Mouse (Mus musculus) ovary, postnatal 10 days (tissue): Measurements from ENCODE around the gene Sec63.
A peak's percentile ranks its signal among the peaks of the same experiment; 100 is the strongest.

Experiments
- DNase-seq: peaks from one replicate; pipeline ENCODE4 v3.0.0; 2022; ENCODE audit warnings: low spot score

Gene Sec63

GRCm38 (mm10) chr10:42830409-42830808 lies 69.1 kb downstream of the Sec63 start:
- DNase-seq: no peak

GRCm38 (mm10) chr10:42832677-42833076 lies 71.4 kb downstream of the Sec63 start:
- DNase-seq: no peak

GRCm38 (mm10) chr10:42833871-42834727 lies 72.8 kb downstream of the Sec63 start:
- DNase-seq: no peak

- no peak for DNase-seq
Observed at GRCm38 (mm10) chr10:42838106-42838505, 76.8 kb downstream of the Sec63 start.

- DNase-seq: no peak
Observed at GRCm38 (mm10) chr10:42838736-42839135, 77.4 kb downstream of the Sec63 start.

- no peak for DNase-seq
Observed at GRCm38 (mm10) chr10:42840036-42840435, 78.7 kb downstream of the Sec63 start.

GRCm38 (mm10) chr10:42841531-42842195 lies 80.4 kb downstream of the Sec63 start:
- DNase-seq: no peak

- peak; percentile 66 for DNase-seq
Observed at GRCm38 (mm10) chr10:42842358-42842757, 81.1 kb downstream of the Sec63 start.

- DNase-seq: no peak
Observed at GRCm38 (mm10) chr10:42843416-42843815, 82.1 kb downstream of the Sec63 start.

GRCm38 (mm10) chr10:42845480-42845879 lies 84.2 kb downstream of the Sec63 start:
- no peak for DNase-seq

GRCm38 (mm10) chr10:42848179-42849080 lies 87.1 kb downstream of the Sec63 start:
- DNase-seq: no peak

- no peak for DNase-seq
Observed at GRCm38 (mm10) chr10:42849081-42849400, 87.7 kb downstream of the Sec63 start.

GRCm38 (mm10) chr10:42854838-42855237 lies 93.5 kb downstream of the Sec63 start:
- DNase-seq: no peak

GRCm38 (mm10) chr10:42855250-42855649 lies 94.0 kb downstream of the Sec63 start:
- no peak for DNase-seq

GRCm38 (mm10) chr10:42856574-42856973 lies 95.3 kb downstream of the Sec63 start:
- no peak for DNase-seq

GRCm38 (mm10) chr10:42857021-42857420 lies 95.7 kb downstream of the Sec63 start:
- DNase-seq: no peak

- DNase-seq: no peak
Observed at GRCm38 (mm10) chr10:42859781-42860158, 98.5 kb downstream of the Sec63 start.

- no peak for DNase-seq
Observed at GRCm38 (mm10) chr10:42860159-42860911, 99.0 kb downstream of the Sec63 start, which contains the start of gene Scml4. Gene Scml4, plus strand, starts transcription at chr10:42860370.

- no peak for DNase-seq
Observed at GRCm38 (mm10) chr10:42861446-42861845, 100.2 kb downstream of the Sec63 start.

- no peak for DNase-seq
Observed at GRCm38 (mm10) chr10:42862102-42862740, 100.9 kb downstream of the Sec63 start.

- DNase-seq: no peak
Observed at GRCm38 (mm10) chr10:42862806-42863205, 101.5 kb downstream of the Sec63 start.
